Mouse (Mus musculus) midbrain, embryonic 11.5 days (tissue): Measurements from ENCODE around the gene Slc25a44. TPM values are rescaled to one million over a fixed set of nuclear protein-coding genes. Genes with fewer than 3 reads are reported as not detected.

Experiments
- ATAC-seq: fragments of 200-750 bp; cut with Nextera tagmentation; 2 replicates; pipeline ENCODE4 v1.8.0; 2017; ENCODE audit warnings: moderate TSS enrichment, moderate library complexity; ENCODE audit not compliant: low FRiP score
- DNase-seq: peaks from one replicate; pipeline ENCODE4 v3.0.0; 2015; ENCODE audit warnings: low spot score; ENCODE audit errors: missing footprints
- H3K27ac ChIP-seq: fragments of 300-500 bp; sonication (generic); 2 replicates; pipeline ENCODE4 v1.5.1; 2014; ENCODE audit warnings: low read depth, low read length
- H3K27me3 ChIP-seq: fragments of 300-500 bp; sonication (generic); 2 replicates; pipeline ENCODE4 v1.6.1; 2014; ENCODE audit warnings: mild to moderate bottlenecking, low read length, moderate library complexity, mixed read lengths; ENCODE audit not compliant: control insufficient read depth, insufficient read depth
- H3K36me3 ChIP-seq: fragments of 300-500 bp; sonication (generic); 2 replicates; pipeline ENCODE4 v1.6.1; 2014; ENCODE audit warnings: mild to moderate bottlenecking, low read length, moderate library complexity, mixed read lengths; ENCODE audit not compliant: control insufficient read depth, insufficient read depth
- H3K4me1 ChIP-seq: fragments of 300-500 bp; sonication (generic); 2 replicates; pipeline ENCODE4 v1.6.1; 2014; ENCODE audit warnings: low read length; ENCODE audit not compliant: control insufficient read depth, insufficient read depth
- H3K4me2 ChIP-seq: fragments of 300-500 bp; sonication (generic); 2 replicates; pipeline ENCODE4 v1.6.1; 2014; ENCODE audit warnings: mild to moderate bottlenecking, moderate library complexity
- H3K4me3 ChIP-seq: fragments of 300-500 bp; sonication (generic); 2 replicates; pipeline ENCODE4 v1.5.1; 2014; ENCODE audit warnings: low read depth, low read length
- H3K9ac ChIP-seq: fragments of 300-500 bp; sonication (generic); 2 replicates; pipeline ENCODE4 v1.6.1; 2014; ENCODE audit warnings: low read length
- H3K9me3 ChIP-seq: fragments of 300-500 bp; sonication (generic); 2 replicates; pipeline ENCODE4 v1.6.1; 2016; ENCODE audit warnings: low read length; ENCODE audit not compliant: control insufficient read depth
- WGBS: fragments of 180-500 bp; shearing (Covaris S2); extraction: QIAGEN DNeasy Blood & Tissue Kit; methylation state at CpG from one replicate; pipeline ENCODE4 v1.1.7; 2014; 5-methylcytosine and 5-hydroxymethylcytosine counted together
- polyA plus RNA-seq: library from polyadenylated mRNA; unstranded; fragments of >200 nt; fragmentation: Nextera tagmentation; extraction: Ambion mirVana; gene quantifications from 2 replicates; pipeline ENCODE4 v1.2.1, GENCODE M21; 2014

Gene Slc25a44
- polyA plus RNA-seq, 1 experiment from 2014 or later, result 20.8 TPM

DNA sequence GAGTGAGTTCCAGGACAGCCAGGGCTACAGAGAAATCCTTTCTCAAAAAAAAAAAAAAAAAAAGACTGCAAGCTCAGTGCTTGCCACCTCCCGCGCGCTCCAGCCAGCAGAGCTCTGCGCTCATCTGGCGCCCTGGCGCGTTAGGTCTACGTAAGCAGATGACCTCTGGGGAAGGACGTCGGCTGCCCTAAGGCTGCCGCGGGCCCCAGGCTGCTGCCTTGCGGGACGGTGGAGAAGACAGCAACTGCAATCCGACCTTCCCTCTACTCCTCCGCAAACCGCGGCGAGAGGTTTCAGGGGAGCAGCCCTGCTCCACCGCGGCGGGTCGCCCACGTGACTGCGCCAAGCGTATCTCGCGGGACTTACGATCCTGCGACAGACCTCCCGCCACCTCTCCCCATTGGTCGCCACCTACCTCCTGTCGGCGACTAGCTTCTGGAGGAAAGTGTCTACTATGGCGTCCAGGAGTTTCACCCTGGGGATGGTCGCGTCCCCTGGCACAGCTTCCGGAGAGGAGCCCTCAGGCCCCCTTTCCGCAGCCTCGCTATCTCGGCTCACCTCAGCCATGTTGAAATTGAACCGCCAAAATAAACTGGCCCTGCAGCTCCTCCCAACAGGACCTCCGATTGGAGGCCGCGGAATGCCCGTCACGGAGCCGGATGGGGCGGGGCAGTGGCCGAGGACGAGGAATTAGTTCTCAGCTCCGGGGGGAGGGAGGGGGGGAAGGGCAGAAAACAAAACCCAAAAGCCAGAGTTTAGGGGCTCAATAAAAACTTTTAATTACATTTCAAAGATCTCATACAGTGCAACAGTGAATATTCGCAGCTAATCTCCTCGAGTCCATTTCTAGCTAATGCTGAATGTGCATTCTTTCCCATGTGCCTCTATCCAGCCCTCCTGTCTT, 14.9 kb downstream of the Slc25a44 start, which contains the start of gene Pmf1:
Gene Pmf1 (minus strand): TSS at position 591 of the 904 bp plus-strand sequence.
- no peaks in the 10 kb centered on the region for H3K9me3 ChIP-seq
- peak within 1 kb of the TSS; percentile 80 for H3K9ac ChIP-seq
- under 1% methylated on average over 54 of the region's 54 CpGs for WGBS
- peak within 1 kb of the TSS; percentile 66 for H3K4me2 ChIP-seq
- no peaks in the 10 kb centered on the region for H3K27me3 ChIP-seq
- DNase-seq (peak; percentile 99), ATAC-seq (peak; percentile 93)
- peaks cover 18% of the 10 kb centered on the region for H3K4me1 ChIP-seq
- H3K27ac ChIP-seq, result peak within 1 kb of the TSS; percentile 82
- peaks cover 3% of the 10 kb centered on the region; the same call in 1 of the 2 replicates for H3K36me3 ChIP-seq
- peak within 1 kb of the TSS; percentile 52 for H3K4me3 ChIP-seq

GRCm38 (mm10) chr3:88408953-88409352, 16.0 kb downstream of the Slc25a44 start:
- DNase-seq, result no peak
- Histone ChIP-seq H3K4me1 (peaks cover 18% of the 10 kb centered on the region), H3K9ac (peak overlapping the region; percentile 80), H3K27ac (no peak overlapping the region), H3K36me3 (peaks cover 3% of the 10 kb centered on the region; the same call in 1 of the 2 replicates), H3K4me3 (peak overlapping the region; percentile 52), H3K9me3 (no peaks in the 10 kb centered on the region), H3K4me2 (peak overlapping the region; percentile 66), H3K27me3 (no peaks in the 10 kb centered on the region)
- 66% methylated on average over 5 of the region's 5 CpGs for WGBS
- ATAC-seq, result no peak

DNA sequence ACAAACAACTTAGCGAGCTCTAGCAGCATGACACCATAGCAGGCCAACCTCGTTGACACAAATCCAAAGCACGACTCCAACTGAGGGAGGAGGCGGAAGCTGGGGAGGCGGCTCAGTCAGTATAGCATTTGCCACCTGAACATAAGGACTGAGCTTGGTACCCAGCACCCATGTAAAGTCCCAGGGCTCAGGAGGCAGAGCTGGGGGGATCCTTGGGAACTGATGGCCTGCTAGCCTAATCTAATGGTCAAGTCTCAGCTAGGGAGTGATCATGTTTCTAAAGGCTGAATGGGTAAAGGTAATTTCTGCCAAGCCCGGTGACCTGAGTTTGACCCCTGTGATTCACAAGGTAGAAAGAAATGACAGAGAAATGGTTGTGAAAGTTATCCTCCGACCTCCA, 17.4 kb downstream of the Slc25a44 start:
- Histone ChIP-seq H3K9me3 (no peaks in the 10 kb centered on the region), H3K27ac (no peak overlapping the region), H3K4me1 (peaks cover 18% of the 10 kb centered on the region), H3K9ac (no peak overlapping the region), H3K36me3 (peaks cover 5% of the 10 kb centered on the region; the same call in 1 of the 2 replicates), H3K4me2 (no peak overlapping the region), H3K4me3 (no peak overlapping the region), H3K27me3 (no peaks in the 10 kb centered on the region)
- no peak for DNase-seq
- no peak for ATAC-seq
- WGBS, result 66% methylated on average over 7 of the region's 7 CpGs

DNA sequence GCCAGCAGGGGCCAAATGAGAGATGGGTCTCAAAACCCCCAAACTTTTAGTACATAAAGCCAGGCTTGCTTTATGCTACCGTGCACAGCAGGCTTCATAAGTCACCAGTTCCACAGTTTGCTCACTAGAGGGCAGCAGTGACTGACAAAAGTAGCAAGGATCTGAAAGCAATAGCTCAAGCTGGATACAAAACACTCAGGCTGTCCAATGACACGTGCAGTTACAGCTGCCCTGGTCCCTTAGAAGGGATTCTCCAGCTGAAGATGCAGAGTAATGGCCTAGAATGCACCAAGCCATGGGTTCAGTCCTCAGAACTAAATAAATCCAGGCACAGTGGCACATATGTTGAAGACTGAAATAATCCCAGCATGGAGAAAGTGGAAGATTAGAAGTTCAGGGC, 17.8 kb downstream of the Slc25a44 start:
- Histone ChIP-seq H3K4me2 (no peak overlapping the region), H3K4me3 (no peak overlapping the region), H3K27me3 (no peaks in the 10 kb centered on the region), H3K4me1 (peaks cover 18% of the 10 kb centered on the region), H3K36me3 (peaks cover 3% of the 10 kb centered on the region; the same call in 1 of the 2 replicates), H3K9me3 (no peaks in the 10 kb centered on the region), H3K9ac (no peak overlapping the region), H3K27ac (no peak overlapping the region)
- 2% methylated on average over 2 of the region's 2 CpGs for WGBS
- DNase-seq (peak; percentile 95), ATAC-seq (no peak)

DNA sequence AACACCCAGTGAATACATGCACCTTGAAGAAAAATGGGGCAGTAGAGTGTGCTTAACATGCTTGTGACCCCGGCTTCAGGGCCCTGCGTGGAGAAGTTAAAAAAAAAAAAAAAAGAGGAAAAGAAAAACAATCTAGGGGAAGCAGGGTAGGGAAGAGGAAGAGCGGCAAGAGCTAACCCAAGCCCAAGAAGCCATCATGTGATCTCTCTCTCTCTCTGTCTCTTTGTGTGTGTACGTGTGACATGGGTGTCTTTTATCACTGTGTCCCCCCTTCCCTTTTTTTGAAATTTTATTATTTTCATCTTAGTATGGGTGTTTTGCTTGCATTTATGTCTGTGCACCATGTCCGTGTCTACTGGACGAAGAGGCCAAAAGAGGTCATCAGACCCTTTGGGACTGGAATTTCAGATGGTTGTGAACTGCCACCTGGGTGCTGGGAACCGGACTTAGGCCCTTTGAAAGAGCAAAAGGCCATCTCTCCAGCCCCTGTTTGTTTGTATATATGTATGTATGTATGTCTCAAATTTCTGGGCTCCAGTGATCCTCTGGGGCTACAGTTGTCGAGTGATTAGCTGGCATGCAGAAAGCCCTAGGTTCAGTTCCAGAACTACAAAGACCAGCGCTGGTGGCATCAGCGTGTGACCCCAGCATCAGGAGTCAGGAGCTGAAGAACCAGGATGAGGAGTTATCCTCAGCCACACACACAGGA, 21.3 kb downstream of the Slc25a44 start:
- Histone ChIP-seq H3K4me2 (no peak overlapping the region), H3K9me3 (no peaks in the 10 kb centered on the region), H3K36me3 (peaks cover 2% of the 10 kb centered on the region; the same call in 1 of the 2 replicates), H3K9ac (no peak overlapping the region), H3K27ac (no peak overlapping the region), H3K4me1 (peaks cover 5% of the 10 kb centered on the region; the same call in 1 of the 2 replicates), H3K4me3 (no peak overlapping the region), H3K27me3 (no peaks in the 10 kb centered on the region)
- DNase-seq, result no peak
- no peak for ATAC-seq
- WGBS, result 94% methylated on average over 10 of the region's 10 CpGs

GRCm38 (mm10) chr3:88398666-88399065, 26.3 kb downstream of the Slc25a44 start:
- DNase-seq (no peak), ATAC-seq (no peak)
- 91% methylated on average over 2 of the region's 2 CpGs for WGBS
- Histone ChIP-seq H3K9me3 (no peaks in the 10 kb centered on the region), H3K27me3 (no peaks in the 10 kb centered on the region), H3K36me3 (peaks cover 3% of the 10 kb centered on the region; the same call in 1 of the 2 replicates), H3K27ac (no peak overlapping the region), H3K4me2 (no peak overlapping the region), H3K4me1 (no peaks in the 10 kb centered on the region), H3K4me3 (no peak overlapping the region), H3K9ac (no peak overlapping the region)

- no peak for DNase-seq
- Histone ChIP-seq H3K4me1 (no peaks in the 10 kb centered on the region), H3K9me3 (no peaks in the 10 kb centered on the region), H3K4me3 (no peak overlapping the region), H3K9ac (no peak overlapping the region), H3K4me2 (no peak overlapping the region), H3K36me3 (0 out of 2 replicates have a peak, but pooled peaks cover 2% of the 10 kb centered on the region), H3K27me3 (no peaks in the 10 kb centered on the region), H3K27ac (no peak overlapping the region)
- WGBS, result 89% methylated on average over 8 of the region's 8 CpGs
- ATAC-seq, result no peak
These were observed 29.2 kb downstream of the Slc25a44 start for GRCm38 (mm10) chr3:88395742-88396141.

GRCm38 (mm10) chr3:88395288-88395687, 29.7 kb downstream of the Slc25a44 start:
- ATAC-seq (no peak), DNase-seq (no peak)
- no peak overlapping the region for H3K27ac ChIP-seq
- no peak overlapping the region for H3K9ac ChIP-seq
- no peaks in the 10 kb centered on the region for H3K27me3 ChIP-seq
- no peaks in the 10 kb centered on the region; the same call in 1 of the 2 replicates for H3K9me3 ChIP-seq
- H3K36me3 ChIP-seq, result 0 out of 2 replicates have a peak, but pooled peaks cover 2% of the 10 kb centered on the region
- H3K4me3 ChIP-seq, result no peak overlapping the region
- H3K4me1 ChIP-seq, result no peaks in the 10 kb centered on the region
- H3K4me2 ChIP-seq, result no peak overlapping the region
- WGBS, result 95% methylated on average over 6 of the region's 6 CpGs
